Mouse (Mus musculus) brown adipose tissue, adult 24 weeks (tissue): ENCODE measurements around the gene Gprc5c. TPM values are rescaled to one million over a fixed set of nuclear protein-coding genes. Genes with fewer than 3 reads are reported as not detected.

Experiments
- H3K27ac ChIP-seq: fragments of 200-500 bp; replicated peaks from 2 replicates; pipeline ENCODE4 v1.5.1; 2012; ENCODE audit warnings: low read depth, mild to moderate bottlenecking, low read length
- H3K4me1 ChIP-seq: fragments of 200-500 bp; 2 replicates; pipeline ENCODE4 v1.6.1; 2012; ENCODE audit warnings: low read length, mixed read lengths; ENCODE audit not compliant: control insufficient read depth, insufficient read depth, insufficient read length
- H3K4me3 ChIP-seq: fragments of 200-500 bp; 2 replicates; pipeline ENCODE4 v1.5.1; 2012; ENCODE audit warnings: low read depth, mild to moderate bottlenecking, low read length, moderate library complexity; ENCODE audit not compliant: insufficient read depth
- polyA plus RNA-seq: library from polyadenylated mRNA; stranded (reverse); fragments of >200 nt; gene quantifications from 2 replicates; pipeline ENCODE4 v1.2.4, GENCODE M21; 2012; ENCODE audit not compliant: missing spikeins, insufficient read depth, insufficient read length

The Gprc5c gene
- 5.4 and 8.4 TPM in 2 replicates for polyA plus RNA-seq

- Histone ChIP-seq H3K4me3 (peak within 1 kb of the TSS; percentile 88), H3K4me1 (no peaks in the 10 kb centered on the region), H3K27ac (peak within 1 kb of the TSS; percentile 76)
These were observed at the start of gene Gprc5c for GRCm38 (mm10) chr11:114850452-114851268. Gprc5c (plus strand) TSS chr11:114851152.

- no peaks in the 10 kb centered on the region for H3K4me1 ChIP-seq
- H3K4me3 ChIP-seq: no peak overlapping the region
- H3K27ac ChIP-seq: no peak overlapping the region
These were observed 49.0 kb upstream of the Gprc5c start for GRCm38 (mm10) chr11:114801906-114802305.

DNA sequence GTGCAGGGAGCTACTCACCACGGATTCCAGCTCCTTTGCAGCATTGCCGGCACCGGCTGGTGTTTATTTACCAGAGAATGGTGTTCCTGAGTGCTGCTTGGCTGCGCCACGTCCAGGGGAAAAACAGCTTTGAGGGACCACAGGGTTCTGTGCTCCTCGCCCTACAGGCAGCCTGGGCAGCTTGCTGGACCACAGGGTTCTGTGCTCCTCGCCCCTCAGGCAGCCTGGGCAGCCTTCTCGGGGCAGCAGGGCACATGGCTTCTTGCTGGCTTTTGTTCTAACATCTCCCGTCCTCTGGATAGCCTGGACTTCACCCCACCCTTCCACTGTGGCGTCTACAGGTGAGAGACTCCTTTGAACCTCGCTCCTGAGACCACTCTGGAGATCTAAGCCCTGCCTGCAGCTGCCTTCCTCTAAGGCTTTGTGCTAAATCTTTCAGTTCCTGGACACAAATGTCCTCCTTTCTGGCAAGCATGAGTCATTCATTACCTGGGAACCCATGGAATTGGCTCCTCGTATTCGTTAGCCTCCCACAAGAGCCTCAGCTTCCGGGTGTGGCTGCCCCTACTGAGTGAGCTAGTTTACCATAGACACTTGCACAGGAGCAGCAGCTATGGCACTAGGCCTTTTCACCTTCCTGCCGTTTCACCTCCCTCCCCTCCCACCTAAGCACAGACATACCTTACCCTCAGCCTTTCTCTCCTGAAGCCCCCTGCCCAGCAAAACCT lies 48.2 kb upstream of the Gprc5c start:
- Histone ChIP-seq H3K27ac (no peak overlapping the region), H3K4me3 (no peak overlapping the region), H3K4me1 (no peaks in the 10 kb centered on the region)

DNA sequence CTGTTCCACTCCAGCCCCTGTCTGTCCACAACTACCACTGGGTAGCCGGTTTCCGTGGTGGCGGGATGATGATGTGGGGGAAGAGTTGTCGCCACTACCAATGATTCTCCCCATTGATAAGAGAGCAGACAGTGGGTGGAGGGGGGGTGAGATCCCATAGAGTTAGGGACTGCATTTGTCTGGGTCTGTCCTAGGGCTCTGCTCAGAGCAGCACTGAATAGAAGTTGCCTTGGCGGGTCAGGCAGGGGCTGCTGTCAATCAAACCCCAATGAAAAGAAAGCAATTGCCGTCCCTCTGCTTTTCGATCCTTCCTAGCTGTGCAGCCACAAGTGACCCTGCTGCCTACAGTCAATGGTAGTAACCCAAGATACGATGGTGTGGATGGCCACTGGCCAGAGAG lies 47.0 kb upstream of the Gprc5c start:
- H3K4me3 ChIP-seq: no peak overlapping the region
- H3K27ac ChIP-seq: no peak overlapping the region
- H3K4me1 ChIP-seq: no peaks in the 10 kb centered on the region

GRCm38 (mm10) chr11:114807025-114807424 lies 43.9 kb upstream of the Gprc5c start:
- H3K4me1 ChIP-seq: no peaks in the 10 kb centered on the region
- H3K27ac ChIP-seq: no peak overlapping the region
- H3K4me3 ChIP-seq: no peak overlapping the region

DNA sequence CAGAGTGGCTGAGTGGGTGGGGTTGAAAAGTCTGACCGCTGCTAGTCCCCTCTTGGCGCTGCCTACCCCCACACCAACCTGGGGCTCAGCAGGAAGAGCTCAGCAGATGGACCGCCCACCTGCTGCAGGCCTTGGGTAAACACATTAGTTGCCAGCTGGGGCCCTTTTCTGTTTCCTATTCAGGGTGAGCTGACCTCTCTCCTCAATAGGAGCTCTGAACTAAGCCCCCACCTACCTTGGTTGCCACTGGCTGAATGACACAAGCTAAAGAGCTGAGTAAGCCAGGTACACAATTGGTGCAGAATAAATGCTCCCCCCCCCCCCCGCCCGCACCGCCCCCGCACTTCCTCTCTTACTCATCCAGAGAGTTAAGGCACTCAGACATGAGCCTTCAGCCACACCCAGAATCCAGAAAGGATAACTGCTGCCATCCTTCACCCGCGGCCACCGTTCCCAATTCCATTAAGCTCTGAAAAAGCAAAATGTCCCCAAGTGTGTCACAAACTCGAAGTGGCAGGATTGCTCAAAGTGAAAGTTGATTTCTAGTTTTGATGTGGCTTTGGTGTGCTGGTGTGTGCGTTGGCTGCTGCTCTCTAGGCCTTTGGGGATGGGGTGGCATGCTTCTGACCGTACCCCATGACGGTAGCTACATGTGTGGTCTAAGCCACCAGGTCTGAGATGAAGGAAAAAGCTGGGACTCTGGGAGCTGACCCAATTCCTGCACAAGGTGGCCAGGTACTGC lies 43.1 kb upstream of the Gprc5c start:
- Histone ChIP-seq H3K4me3 (no peak overlapping the region), H3K4me1 (no peaks in the 10 kb centered on the region), H3K27ac (no peak overlapping the region)

GRCm38 (mm10) chr11:114809371-114809770 lies 41.6 kb upstream of the Gprc5c start:
- Histone ChIP-seq H3K4me1 (no peaks in the 10 kb centered on the region), H3K4me3 (no peak overlapping the region), H3K27ac (no peak overlapping the region)

GRCm38 (mm10) chr11:114810344-114810743 lies 40.6 kb upstream of the Gprc5c start:
- H3K27ac ChIP-seq: no peak overlapping the region
- H3K4me3 ChIP-seq: no peak overlapping the region
- H3K4me1 ChIP-seq: no peaks in the 10 kb centered on the region

- no peak overlapping the region for H3K27ac ChIP-seq
- no peak overlapping the region for H3K4me3 ChIP-seq
- H3K4me1 ChIP-seq: no peaks in the 10 kb centered on the region
These were observed 38.2 kb upstream of the Gprc5c start for GRCm38 (mm10) chr11:114812731-114813240.

DNA sequence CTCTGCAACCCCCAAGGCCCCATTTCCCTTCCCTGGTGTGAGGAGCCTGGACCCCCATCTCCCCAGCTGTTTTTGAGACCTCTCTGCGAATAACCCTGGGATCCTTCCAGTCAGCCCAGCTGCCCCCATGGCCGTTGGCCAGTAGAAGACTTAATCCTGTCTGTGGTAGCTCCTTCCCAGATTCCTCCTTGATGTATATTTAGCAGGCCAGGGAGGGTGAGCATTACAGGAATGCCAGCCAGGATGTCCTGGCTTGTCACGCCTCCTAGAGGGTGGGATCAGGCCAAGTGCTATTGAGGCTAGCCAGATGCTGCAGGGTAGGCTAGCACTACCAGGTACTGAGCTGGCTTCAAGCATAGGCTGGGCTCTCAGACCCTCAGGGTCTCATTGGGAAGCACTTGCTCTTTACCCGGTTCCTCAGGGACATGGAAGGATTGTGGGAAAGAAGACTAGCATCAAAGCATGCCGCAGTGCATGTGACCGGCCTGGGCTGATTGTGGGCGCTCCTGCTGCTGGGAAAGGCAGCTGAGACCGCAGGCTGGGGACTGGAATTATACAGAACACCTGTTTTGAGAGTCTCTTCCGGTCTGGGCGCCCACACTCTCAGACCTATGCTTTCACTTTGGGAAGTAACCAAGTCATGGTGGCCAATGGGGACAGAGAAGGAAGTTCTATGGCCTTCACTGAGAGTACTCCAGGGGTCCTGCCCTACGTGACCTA lies 35.9 kb upstream of the Gprc5c start:
- H3K4me3 ChIP-seq: no peak overlapping the region
- H3K27ac ChIP-seq: no peak overlapping the region
- no peaks in the 10 kb centered on the region for H3K4me1 ChIP-seq

DNA sequence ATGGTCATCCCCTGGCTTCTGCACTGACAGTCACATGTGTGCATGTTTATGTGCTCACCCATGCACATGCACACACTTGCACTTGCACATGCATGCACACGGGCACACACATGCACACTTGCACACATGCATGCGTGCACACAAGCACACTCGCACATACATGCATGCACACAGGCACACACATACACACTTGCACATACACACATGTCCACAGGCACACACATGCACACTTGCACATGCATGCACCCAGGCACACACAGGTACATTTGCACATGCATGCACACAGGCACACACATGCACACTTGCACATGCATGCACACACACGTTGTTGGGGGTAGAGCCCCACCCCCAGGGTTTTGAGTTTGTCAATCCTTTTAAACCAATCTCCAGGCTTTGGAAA lies 34.0 kb upstream of the Gprc5c start:
- Histone ChIP-seq H3K4me3 (no peak overlapping the region), H3K27ac (no peak overlapping the region), H3K4me1 (no peaks in the 10 kb centered on the region)

DNA sequence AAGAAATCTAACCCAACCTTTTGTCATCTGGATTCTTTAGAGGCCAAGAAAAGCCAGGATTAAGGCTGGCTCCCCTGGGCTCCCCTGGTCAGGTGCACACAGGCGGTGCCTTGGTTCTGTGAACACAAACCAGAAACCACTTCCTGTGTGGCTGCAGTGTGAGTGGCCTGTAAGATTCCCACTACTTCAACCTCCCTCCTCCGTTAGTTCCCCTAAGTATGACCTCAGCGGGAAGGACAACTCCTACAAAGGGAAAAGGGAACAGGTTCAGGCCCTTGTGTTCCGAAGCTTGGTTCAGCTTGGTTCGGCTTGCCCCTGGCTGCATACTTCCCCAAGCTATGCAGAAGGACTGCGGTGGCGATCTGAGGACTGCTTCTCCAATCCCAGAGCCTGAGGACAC lies 32.8 kb upstream of the Gprc5c start:
- H3K4me1 ChIP-seq: no peaks in the 10 kb centered on the region
- H3K27ac ChIP-seq: no peak overlapping the region
- H3K4me3 ChIP-seq: no peak overlapping the region

DNA sequence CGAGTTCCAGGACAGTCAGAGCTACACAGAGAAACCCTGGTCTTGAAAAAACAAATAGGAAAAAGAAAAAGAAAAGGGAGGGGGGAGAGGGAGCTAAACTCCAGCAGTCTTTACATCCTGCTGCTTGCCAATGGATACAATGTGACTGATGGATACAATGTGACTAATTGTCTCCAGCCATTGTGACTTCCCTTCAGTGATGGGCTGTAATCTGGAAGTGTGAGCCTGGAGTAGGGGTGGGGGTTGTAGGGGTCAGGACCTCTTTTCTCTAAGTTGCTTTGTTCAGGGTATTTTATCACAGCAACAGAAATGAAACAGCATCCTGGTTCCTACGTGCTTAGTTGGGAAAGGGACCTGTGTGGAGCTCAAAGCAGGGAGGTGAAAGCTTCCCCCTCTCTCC lies 31.8 kb upstream of the Gprc5c start:
- H3K4me3 ChIP-seq: no peak overlapping the region
- no peak overlapping the region for H3K27ac ChIP-seq
- no peaks in the 10 kb centered on the region for H3K4me1 ChIP-seq

- Histone ChIP-seq H3K27ac (no peak overlapping the region), H3K4me3 (no peak overlapping the region), H3K4me1 (no peaks in the 10 kb centered on the region)
These were observed 30.5 kb upstream of the Gprc5c start for GRCm38 (mm10) chr11:114820444-114820843.
